Mouse (Mus musculus): ENCODE results near the gene Fig4. TPM values are rescaled to one million over a fixed set of nuclear protein-coding genes. Genes with fewer than 3 reads are reported as not detected.

Fig4 gene
- 22.0 and 24.0 TPM in 2 replicates for polyA plus RNA-seq (2015; fragmentation: Nextera tagmentation; extraction: Ambion mirVana)

- Histone ChIP-seq H3K36me3 (ENCODE audit: poor library complexity, severe bottlenecking) (no peaks in the 10 kb centered on the region), H3K4me2 (peak within 1 kb of the TSS; percentile 82), H3K4me1 (peaks cover 11% of the 10 kb centered on the region), H3K27ac (peak within 1 kb of the TSS; percentile 76), H3K27me3 (no peaks in the 10 kb centered on the region), H3K9ac (peak within 1 kb of the TSS; percentile 91), H3K9me3 (replicated peaks) (no peaks in the 10 kb centered on the region), H3K4me3 (peak within 1 kb of the TSS; percentile 88)
- ATAC-seq, result peak; percentile 93
- WGBS, result under 1% methylated on average over 38 of the region's 38 CpGs
Measured at GRCm38 (mm10) chr10:41302689-41303431, at the start of gene Fig4. TSS of gene Fig4 (minus strand) at chr10:41303260.

DNA sequence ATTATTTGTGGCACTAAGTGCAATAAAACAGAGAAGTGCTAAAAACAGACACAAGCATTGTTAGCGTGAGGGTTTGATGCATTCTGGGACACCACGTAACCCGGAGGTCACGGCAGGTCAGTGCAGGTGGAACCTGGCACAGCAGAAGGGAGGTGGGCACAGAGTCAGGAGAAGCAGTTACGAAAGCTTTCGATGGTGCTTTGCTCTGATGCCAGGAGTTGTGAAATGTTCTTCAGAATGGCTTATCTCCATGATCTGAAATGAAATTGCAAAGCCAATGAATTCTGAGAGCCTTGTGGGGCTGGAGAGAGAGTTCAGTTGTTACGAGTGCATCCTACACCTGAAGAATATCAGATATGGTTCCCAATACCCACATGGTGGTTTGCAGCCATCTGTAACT is 38.3 kb upstream of the Fig4 start:
- no peak for ATAC-seq
- no peak overlapping the region for H3K27ac ChIP-seq
- no peaks in the 10 kb centered on the region for H3K9me3 ChIP-seq (replicated peaks)
- H3K4me3 ChIP-seq, result no peak overlapping the region
- no peaks in the 10 kb centered on the region for H3K27me3 ChIP-seq
- no peak overlapping the region for H3K9ac ChIP-seq
- no peaks in the 10 kb centered on the region for H3K4me1 ChIP-seq
- WGBS, result 89% methylated on average over 7 of the region's 7 CpGs
- H3K4me2 ChIP-seq, result no peak overlapping the region
- no peaks in the 10 kb centered on the region for H3K36me3 ChIP-seq (ENCODE audit: poor library complexity, severe bottlenecking)

DNA sequence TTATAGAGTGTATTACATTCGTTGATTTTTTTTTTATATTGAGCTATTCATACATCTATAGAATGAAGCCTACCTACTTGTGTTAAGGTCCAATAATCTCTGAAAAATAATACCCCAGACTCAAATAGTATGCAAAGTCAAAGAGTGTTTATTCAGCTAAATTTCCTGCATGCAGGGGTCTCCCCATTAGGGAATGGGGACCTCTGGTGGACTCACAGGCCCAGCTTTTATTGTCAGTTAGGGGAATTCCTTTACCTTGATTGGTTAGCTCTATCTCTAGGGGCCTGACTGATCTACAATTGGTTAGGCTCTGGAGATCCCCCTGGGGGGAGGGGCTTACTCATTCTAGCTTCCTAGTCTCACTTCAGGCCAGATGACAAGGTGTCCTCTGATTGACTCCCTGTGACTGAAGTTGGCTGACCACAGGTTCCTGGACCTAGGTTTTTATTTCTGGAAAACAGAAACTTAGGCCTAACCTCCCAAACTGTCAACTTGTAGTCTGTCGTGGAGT is 29.5 kb upstream of the Fig4 start:
- no peaks in the 10 kb centered on the region for H3K36me3 ChIP-seq (ENCODE audit: poor library complexity, severe bottlenecking)
- no peak overlapping the region for H3K4me2 ChIP-seq
- H3K27me3 ChIP-seq, result no peaks in the 10 kb centered on the region
- no peak overlapping the region for H3K27ac ChIP-seq
- no peak for ATAC-seq
- no peaks in the 10 kb centered on the region for H3K9me3 ChIP-seq (replicated peaks)
- H3K4me1 ChIP-seq, result no peaks in the 10 kb centered on the region
- no peak overlapping the region for H3K4me3 ChIP-seq
- no peak overlapping the region for H3K9ac ChIP-seq
- WGBS, result 86% methylated on average over 2 of the region's 2 CpGs

DNA sequence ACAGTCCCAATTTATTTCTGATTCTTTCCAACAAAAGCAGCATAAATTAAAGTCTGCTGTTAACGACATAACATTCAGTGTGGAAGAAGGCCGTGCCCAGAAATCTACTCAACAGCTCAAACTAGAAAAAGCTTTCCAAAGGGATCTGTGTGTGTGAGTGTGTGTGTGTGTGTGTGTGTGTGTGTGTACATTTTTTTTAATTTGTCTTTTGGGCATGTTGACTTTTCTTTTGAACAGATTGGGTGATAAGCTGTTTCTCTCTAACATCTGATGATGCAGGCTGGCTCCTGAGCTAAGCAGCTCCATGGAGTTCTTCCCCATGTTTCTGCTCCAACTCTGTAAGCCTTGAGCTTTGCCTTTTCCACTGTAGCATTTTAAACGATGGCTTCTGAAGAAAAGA is 12.8 kb upstream of the Fig4 start:
- ATAC-seq, result peak; percentile 33; the same call in 1 of the 2 replicates
- H3K36me3 ChIP-seq (ENCODE audit: poor library complexity, severe bottlenecking), result no peaks in the 10 kb centered on the region
- H3K9me3 ChIP-seq (replicated peaks), result no peaks in the 10 kb centered on the region
- no peaks in the 10 kb centered on the region for H3K27me3 ChIP-seq
- WGBS, result 70% methylated on average over 3 of the region's 3 CpGs
- no peak overlapping the region for H3K27ac ChIP-seq
- H3K4me1 ChIP-seq, result no peaks in the 10 kb centered on the region
- no peak overlapping the region for H3K4me2 ChIP-seq
- H3K4me3 ChIP-seq, result no peak overlapping the region
- H3K9ac ChIP-seq, result no peak overlapping the region

- H3K4me1 ChIP-seq, result no peaks in the 10 kb centered on the region
- ATAC-seq, result no peak
- no peak overlapping the region for H3K27ac ChIP-seq
- 91% methylated on average over 4 of the region's 4 CpGs for WGBS
- no peak overlapping the region for H3K9ac ChIP-seq
- no peak overlapping the region for H3K4me3 ChIP-seq
- no peaks in the 10 kb centered on the region for H3K27me3 ChIP-seq
- H3K9me3 ChIP-seq (replicated peaks), result no peaks in the 10 kb centered on the region
- no peaks in the 10 kb centered on the region for H3K36me3 ChIP-seq (ENCODE audit: poor library complexity, severe bottlenecking)
- no peak overlapping the region for H3K4me2 ChIP-seq
Measured at GRCm38 (mm10) chr10:41308205-41308604, 5.1 kb upstream of the Fig4 start.

DNA sequence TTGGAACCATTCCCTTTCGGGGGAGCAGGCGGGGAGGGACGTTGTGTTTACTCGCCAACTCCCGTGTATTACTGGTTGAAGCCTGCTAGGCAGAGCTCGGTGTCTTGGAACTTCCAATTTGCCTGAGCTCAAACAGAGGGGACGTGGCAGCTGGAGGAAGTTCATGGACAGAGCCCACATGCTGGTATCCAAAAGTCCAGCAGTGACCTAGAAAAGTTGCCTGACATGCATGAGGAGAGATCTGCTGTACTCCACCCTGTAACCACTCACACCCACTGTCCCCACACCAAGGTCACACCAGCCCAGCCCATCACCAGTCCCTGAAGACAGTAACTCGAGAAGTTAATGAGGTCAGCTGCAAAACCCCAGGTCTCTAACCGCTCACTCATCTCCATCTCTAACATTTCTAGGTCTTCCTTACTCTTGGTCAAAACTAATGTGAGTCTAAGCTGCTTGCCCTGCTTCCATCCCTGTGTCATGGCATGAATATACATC is 1.9 kb upstream of the Fig4 start:
- Histone ChIP-seq H3K36me3 (ENCODE audit: poor library complexity, severe bottlenecking) (no peaks in the 10 kb centered on the region), H3K4me3 (no peak overlapping the region), H3K4me1 (peaks cover 11% of the 10 kb centered on the region), H3K9me3 (replicated peaks) (no peaks in the 10 kb centered on the region), H3K27me3 (no peaks in the 10 kb centered on the region), H3K9ac (no peak overlapping the region), H3K4me2 (no peak overlapping the region), H3K27ac (no peak overlapping the region)
- ATAC-seq, result no peak
- WGBS, result 83% methylated on average over 9 of the region's 9 CpGs

DNA sequence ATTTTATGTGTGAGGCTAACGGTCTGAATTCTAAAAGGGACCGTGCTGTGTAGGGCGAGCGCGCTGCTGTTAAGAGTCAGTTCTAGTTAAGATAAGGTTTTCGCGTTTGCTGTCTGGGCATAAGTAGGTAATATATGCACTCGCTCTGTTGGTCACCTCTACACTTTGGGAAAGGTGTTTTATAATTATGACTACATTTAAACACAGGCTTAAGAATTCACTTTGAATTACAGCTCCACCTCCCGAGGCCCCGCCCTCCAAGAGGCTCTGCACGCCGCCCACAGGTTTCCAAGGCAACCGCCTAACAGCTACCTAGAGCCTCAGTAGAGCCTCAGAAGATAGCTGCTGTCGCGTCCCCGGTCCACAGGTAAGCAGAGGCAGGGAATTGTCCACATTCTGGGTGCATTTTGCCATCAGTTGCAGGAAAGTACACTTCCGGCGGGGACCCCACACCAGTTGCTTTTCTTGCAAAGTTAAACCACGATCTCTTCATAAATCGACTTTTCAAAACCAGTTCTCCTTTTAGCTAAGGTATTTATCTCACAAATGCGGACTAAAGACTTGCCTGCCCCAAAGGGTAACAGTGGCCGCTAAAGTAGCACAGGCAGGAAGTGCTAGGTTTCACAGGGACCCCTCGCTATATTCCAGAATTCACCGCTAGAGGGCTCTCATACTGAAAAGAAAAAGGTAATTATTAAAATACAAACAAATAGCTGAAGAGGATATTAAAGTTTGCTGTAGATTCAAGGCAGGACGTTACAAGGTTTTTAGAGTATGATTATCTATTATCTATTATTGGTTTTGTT is 782 bp upstream of the Fig4 start, which contains the start of gene Ak9:
Ak9 (plus strand) TSS at position 342 of the 806 bp plus-strand sequence.
- H3K9me3 ChIP-seq (replicated peaks), result no peaks in the 10 kb centered on the region
- H3K4me2 ChIP-seq, result peak within 1 kb of the TSS; percentile 82
- peak within 1 kb of the TSS; percentile 91 for H3K9ac ChIP-seq
- H3K27ac ChIP-seq, result peak within 1 kb of the TSS; percentile 76
- under 1% methylated on average over 25 of the region's 25 CpGs for WGBS
- ATAC-seq, result peak; percentile 86
- H3K4me3 ChIP-seq, result peak within 1 kb of the TSS; percentile 88
- H3K36me3 ChIP-seq (ENCODE audit: poor library complexity, severe bottlenecking), result no peaks in the 10 kb centered on the region
- H3K4me1 ChIP-seq, result peaks cover 11% of the 10 kb centered on the region
- H3K27me3 ChIP-seq, result no peaks in the 10 kb centered on the region

DNA sequence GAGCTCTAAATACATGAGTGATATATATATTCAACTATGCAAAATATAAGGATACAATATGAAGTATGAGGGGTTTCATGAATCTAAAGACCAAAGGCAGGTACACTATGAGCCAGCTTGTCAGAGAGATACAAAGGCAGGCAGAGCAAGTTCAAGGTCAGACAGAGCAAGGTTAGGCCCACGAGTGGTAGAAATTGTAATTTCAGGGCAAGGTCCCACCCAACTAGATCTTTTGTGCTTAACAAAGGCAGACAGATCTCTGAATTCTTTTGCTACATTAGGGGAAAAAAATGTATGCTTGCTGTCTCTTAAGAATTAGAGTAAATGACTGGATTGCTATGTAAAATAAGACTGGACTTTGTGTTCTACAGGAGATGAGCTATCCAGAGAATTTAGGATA is 2.9 kb downstream of the Fig4 start:
- Histone ChIP-seq H3K27me3 (no peaks in the 10 kb centered on the region), H3K4me3 (no peak overlapping the region), H3K9ac (no peak overlapping the region), H3K9me3 (replicated peaks) (no peaks in the 10 kb centered on the region), H3K36me3 (ENCODE audit: poor library complexity, severe bottlenecking) (no peaks in the 10 kb centered on the region), H3K4me1 (peaks cover 13% of the 10 kb centered on the region), H3K4me2 (no peak overlapping the region), H3K27ac (no peak overlapping the region)
- WGBS, result 66% methylated on average over 1 of the region's 1 CpGs
- no peak for ATAC-seq

GRCm38 (mm10) chr10:41295145-41295544 is 7.9 kb downstream of the Fig4 start:
- H3K4me1 ChIP-seq, result peaks cover 16% of the 10 kb centered on the region
- H3K36me3 ChIP-seq (ENCODE audit: poor library complexity, severe bottlenecking), result no peaks in the 10 kb centered on the region
- H3K9ac ChIP-seq, result no peak overlapping the region
- no peaks in the 10 kb centered on the region for H3K9me3 ChIP-seq (replicated peaks)
- H3K4me3 ChIP-seq, result no peak overlapping the region
- WGBS, result 17% methylated on average over 7 of the region's 7 CpGs
- H3K4me2 ChIP-seq, result 0 out of 2 replicates have a peak overlapping the region, but pooled peaks have one; percentile 2
- no peak overlapping the region for H3K27ac ChIP-seq
- no peaks in the 10 kb centered on the region for H3K27me3 ChIP-seq
- ATAC-seq, result peak; percentile 61; the same call in 1 of the 2 replicates

DNA sequence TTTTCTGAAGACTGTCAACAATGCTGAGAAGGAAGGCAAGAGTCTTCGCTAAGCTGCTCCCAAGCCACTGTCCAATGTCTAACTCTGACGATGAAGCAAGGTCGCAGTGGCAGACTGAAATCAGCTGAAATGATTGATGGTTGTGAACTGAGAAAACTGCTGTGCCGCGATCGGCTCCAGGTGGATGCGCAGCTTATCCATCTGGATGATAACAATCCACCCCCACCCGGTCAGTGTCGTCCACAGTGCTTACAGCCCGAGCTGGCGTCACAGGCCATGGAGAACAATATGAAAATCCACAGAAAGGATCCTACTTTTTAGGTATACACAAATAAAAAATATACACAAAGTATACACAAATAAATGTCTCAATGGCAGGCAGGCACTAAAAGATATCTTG is 8.3 kb downstream of the Fig4 start:
- ATAC-seq, result peak; percentile 33; the same call in 1 of the 2 replicates
- no peak overlapping the region for H3K4me2 ChIP-seq

DNA sequence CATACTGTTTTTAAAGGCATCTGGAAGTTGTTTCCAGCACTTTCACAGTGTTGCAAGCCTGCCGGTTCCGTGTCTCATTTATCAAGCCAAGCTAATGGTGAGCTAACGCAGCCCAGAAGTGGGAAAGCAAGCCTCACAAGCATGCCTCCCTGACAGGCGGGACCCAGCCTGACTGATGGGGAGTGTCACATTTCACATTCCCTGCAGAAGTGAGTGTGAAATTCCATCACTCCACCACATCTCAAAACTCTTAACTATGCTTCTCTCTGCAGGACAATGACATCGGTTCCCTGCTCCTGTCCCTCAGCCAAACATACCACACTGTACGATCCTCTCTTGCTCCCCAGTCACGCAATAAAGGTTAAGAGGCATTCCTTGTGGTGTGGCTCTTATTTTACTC is 10.0 kb downstream of the Fig4 start:
- no peak overlapping the region for H3K4me3 ChIP-seq
- no peak overlapping the region for H3K27ac ChIP-seq
- H3K9ac ChIP-seq, result no peak overlapping the region
- WGBS, result 47% methylated on average over 7 of the region's 7 CpGs
- peaks cover 24% of the 10 kb centered on the region for H3K4me1 ChIP-seq
- no peaks in the 10 kb centered on the region for H3K36me3 ChIP-seq (ENCODE audit: poor library complexity, severe bottlenecking)
- H3K27me3 ChIP-seq, result no peaks in the 10 kb centered on the region
- ATAC-seq, result no peak
- H3K4me2 ChIP-seq, result no peak overlapping the region
- H3K9me3 ChIP-seq (replicated peaks), result no peaks in the 10 kb centered on the region

More for the DNA sequence above, 8.3 kb downstream of the Fig4 start:
- H3K27ac ChIP-seq, result 0 out of 2 replicates have a peak overlapping the region, but pooled peaks have one; percentile 15
- H3K9me3 ChIP-seq (replicated peaks), result no peaks in the 10 kb centered on the region
- no peaks in the 10 kb centered on the region for H3K36me3 ChIP-seq (ENCODE audit: poor library complexity, severe bottlenecking)
- 71% methylated on average over 11 of the region's 11 CpGs for WGBS
- no peak overlapping the region for H3K9ac ChIP-seq
- peaks cover 16% of the 10 kb centered on the region for H3K4me1 ChIP-seq
- H3K4me3 ChIP-seq, result no peak overlapping the region
- H3K27me3 ChIP-seq, result no peaks in the 10 kb centered on the region

GRCm38 (mm10) chr10:41291021-41291420 is 12.0 kb downstream of the Fig4 start:
- H3K9me3 ChIP-seq (replicated peaks), result no peaks in the 10 kb centered on the region
- H3K27ac ChIP-seq, result no peak overlapping the region
- H3K36me3 ChIP-seq (ENCODE audit: poor library complexity, severe bottlenecking), result no peaks in the 10 kb centered on the region
- no peak for ATAC-seq
- H3K27me3 ChIP-seq, result no peaks in the 10 kb centered on the region
- H3K4me1 ChIP-seq, result peaks cover 24% of the 10 kb centered on the region
- no peak overlapping the region for H3K4me3 ChIP-seq
- H3K4me2 ChIP-seq, result no peak overlapping the region
- H3K9ac ChIP-seq, result no peak overlapping the region
- 73% methylated on average over 2 of the region's 2 CpGs for WGBS
